Mouse (Mus musculus) kidney, adult 18-20 months (tissue): ENCODE measurements around the gene Gnaq.
A peak's percentile ranks its signal among the peaks of the same experiment; 100 is the strongest.
"Not testable (repeated sequence)": the region's sequence is repeated elsewhere in the genome, so short reads cannot be mapped to it uniquely, and the experiment has no call there.

Experiments
- DNase-seq: peaks from one replicate; pipeline ENCODE4 v3.0.0; 2021

Gnaq gene

GRCm38 (mm10) chr19:16149094-16149493 is 16.5 kb downstream of the Gnaq start:
- no peak for DNase-seq

- DNase-seq: no peak
Observed at GRCm38 (mm10) chr19:16150328-16150727, 17.7 kb downstream of the Gnaq start.

- no peak for DNase-seq
Observed at GRCm38 (mm10) chr19:16153851-16154250, 21.2 kb downstream of the Gnaq start.

DNA sequence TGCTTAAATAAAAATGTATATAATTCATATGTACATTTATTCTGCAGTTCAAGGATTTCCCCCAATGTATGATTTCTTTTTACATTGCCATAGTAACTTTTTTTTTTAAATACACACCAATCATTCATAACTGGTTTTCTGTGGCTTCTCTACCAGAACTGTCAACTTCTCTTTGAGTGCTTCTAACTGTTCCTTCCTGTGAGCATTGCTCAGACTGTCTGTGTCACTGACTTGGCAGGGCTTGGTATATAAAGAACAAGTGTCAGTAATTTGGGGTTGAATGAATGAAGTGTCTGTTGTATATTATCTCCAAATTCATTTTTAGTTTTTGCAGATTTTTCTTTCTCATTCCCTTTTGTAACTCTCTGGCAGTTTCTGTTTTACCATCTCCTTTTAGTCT is 21.8 kb downstream of the Gnaq start:
- no peak for DNase-seq

- DNase-seq: no peak
Observed at GRCm38 (mm10) chr19:16157120-16157519, 24.5 kb downstream of the Gnaq start.

- DNase-seq: no peak
Observed at GRCm38 (mm10) chr19:16160759-16161158, 28.1 kb downstream of the Gnaq start.

- DNase-seq: no peak
Observed at GRCm38 (mm10) chr19:16161222-16161621, 28.6 kb downstream of the Gnaq start.

DNA sequence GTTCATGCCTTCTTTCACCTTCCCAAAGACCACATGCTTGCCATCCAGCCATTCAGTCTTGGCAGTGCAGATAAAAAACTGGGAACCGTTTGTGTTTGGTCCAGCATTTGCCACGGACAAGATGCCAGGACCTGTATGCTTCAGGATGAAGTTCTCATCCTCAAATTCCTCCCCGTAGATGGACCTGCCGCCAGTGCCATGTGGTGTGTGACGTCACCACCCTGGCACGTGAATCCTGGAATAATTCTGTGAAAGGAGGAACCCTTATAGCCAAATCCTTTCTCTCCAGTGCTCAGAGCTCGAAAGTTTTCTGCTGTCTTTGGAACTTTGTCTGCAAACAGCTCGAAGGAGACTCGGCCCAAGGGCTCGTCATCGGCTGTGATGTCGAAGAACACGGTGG is 31.8 kb downstream of the Gnaq start:
- DNase-seq: not testable (repeated sequence)

DNA sequence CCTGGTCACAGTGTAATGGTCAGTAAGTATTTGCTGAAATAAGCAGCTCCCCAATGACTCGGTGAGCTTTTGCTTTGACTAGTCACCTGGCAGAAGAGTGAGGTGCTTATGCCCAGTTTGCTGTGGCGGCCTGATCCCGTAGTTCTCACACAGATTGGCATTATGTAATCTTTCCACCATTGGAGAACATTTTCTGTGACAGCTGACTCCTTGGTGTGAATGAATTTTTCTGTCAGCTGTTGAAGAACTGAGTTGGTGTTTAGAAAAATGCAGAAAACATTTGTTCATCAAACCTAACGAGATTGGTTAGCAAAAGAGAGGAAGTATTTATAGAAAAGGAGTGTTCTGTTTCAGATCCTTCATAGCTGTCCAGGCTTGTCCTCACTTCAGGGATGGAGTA is 34.6 kb downstream of the Gnaq start:
- DNase-seq: no peak

DNA sequence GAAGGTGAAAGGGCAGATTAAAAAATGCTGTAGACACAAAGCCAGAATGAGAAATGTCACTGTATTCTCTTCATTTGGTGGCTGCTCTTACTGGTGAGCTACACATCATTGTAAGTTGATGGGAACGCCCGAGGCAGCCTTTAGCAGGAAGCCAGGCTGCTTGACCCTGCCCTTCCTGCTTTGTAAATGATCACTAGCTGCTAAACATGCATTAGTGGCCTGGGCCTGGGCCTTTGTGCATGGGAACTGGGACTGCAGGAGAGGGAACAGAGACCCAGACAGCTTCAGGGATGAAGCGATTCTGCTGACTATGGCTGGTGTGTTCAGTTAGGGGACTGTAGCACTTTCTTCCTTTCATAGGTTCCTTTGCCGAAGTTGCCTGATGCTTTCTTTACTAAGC is 35.6 kb downstream of the Gnaq start:
- peak; percentile 38 for DNase-seq

GRCm38 (mm10) chr19:16168653-16169198 is 36.1 kb downstream of the Gnaq start:
- DNase-seq: peak; percentile 42

DNA sequence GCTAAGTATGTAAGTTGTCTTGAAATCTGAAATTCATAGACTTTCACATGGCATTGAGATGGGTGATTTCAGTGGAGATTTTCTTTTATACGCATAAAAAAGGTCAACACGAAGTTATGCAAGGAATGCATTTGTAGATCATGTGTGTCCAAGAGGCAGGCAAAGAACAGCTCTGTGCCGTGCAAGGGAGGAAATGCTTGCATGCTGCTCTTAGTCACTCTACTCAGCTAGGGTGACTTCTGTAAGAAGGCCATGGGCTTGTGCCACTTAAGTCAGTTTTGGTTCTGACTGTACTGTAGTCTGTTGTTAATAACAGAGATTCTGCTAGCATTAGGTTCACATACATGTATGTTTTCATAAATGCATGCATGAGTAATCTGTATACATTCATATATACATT is 38.1 kb downstream of the Gnaq start:
- DNase-seq: no peak

GRCm38 (mm10) chr19:16173721-16174120 is 41.1 kb downstream of the Gnaq start:
- no peak for DNase-seq

DNA sequence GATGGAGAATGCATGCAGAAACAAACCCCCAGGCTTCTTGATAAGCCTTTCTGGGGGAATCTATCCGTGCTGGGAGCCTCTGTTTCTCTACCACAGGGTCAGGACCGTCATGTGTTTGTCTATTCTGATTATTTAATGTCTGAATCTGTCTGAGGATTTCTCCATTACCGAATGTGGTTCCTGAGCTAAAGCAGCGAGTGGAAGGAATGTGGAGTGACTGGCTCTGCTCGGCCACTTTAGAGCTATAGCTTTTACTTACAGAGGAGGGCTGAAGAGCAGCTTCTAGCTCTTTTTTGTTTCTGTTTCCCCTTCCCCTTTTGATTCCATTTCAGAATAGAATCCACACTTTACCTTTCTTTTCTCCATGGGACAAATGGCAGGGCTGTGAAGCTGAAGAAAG is 43.8 kb downstream of the Gnaq start:
- DNase-seq: no peak

DNA sequence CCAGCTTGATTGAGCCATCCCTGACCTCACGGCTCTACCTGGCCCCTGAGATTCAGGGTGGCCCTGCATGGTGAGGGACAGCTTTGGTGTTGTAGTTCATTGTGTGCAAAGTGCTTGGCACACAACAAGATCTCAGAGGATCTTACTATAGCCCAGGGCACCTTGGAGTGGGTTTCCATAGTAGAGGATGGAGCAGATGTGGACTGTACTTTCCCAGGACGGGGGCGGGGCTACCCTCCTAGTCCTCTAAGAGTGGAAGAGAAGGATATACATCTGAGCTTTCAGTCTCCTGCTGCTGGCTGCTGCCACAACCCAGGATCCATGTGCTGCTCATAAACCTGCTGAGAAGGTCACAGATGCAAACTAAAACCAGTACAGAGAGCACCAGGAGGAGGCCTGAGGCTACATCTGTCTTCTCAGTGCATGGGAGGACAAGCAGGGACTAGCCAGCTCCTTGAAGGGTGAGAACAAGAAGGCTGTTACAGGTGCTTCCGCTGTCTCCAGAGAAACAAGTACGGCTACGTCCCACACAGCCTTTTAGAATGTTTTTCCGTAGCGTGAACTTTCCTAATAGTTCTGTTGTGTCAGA is 44.6 kb downstream of the Gnaq start:
- DNase-seq: no peak

DNA sequence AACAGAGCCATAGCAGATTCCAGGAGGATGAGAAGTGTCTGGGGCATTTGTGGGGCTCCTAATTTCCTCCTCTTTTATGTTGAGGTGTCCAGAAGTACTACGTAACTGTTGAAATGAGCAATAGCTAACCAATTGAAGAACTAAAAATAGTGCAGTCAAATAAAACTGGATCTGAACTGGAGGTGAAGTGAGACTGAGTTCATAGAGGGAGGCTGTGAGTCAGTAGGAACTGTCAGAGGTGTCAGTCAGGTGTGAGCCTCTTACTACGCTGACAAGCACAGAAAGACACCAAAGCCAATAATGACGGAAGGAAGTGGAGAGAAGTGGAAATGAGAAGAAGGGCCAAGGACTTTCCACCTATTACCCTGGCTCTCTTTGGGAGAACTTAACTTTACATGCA is 48.6 kb downstream of the Gnaq start:
- DNase-seq: no peak

GRCm38 (mm10) chr19:16181852-16182475 is 49.3 kb downstream of the Gnaq start:
- DNase-seq: no peak

GRCm38 (mm10) chr19:16183592-16184365 is 51.1 kb downstream of the Gnaq start:
- DNase-seq: no peak

DNA sequence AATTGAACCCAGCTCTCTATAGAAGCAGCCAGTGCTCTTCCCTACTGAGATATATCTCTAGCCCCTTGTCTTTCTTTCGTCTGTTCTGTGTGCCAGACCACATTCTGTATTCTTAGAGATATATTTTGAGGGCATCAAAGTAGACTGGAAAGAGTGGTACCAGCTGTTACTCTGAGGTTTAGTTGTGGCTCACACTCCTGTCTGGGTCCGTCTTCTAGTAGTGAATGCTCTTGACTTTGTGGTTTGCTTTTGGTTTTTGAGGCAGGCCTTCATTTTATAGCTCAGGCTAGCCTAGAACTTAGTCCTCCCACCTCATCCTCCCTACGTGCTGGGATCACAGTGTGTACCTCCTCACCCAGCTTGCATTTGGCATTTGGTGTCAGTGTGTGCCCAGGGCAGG is 54.4 kb downstream of the Gnaq start:
- DNase-seq: no peak

- DNase-seq: no peak
Observed at GRCm38 (mm10) chr19:16187952-16188351, 55.3 kb downstream of the Gnaq start.

- no peak for DNase-seq
Observed at GRCm38 (mm10) chr19:16189066-16189765, 56.6 kb downstream of the Gnaq start.

GRCm38 (mm10) chr19:16198162-16198561 is 65.5 kb downstream of the Gnaq start:
- DNase-seq: no peak

DNA sequence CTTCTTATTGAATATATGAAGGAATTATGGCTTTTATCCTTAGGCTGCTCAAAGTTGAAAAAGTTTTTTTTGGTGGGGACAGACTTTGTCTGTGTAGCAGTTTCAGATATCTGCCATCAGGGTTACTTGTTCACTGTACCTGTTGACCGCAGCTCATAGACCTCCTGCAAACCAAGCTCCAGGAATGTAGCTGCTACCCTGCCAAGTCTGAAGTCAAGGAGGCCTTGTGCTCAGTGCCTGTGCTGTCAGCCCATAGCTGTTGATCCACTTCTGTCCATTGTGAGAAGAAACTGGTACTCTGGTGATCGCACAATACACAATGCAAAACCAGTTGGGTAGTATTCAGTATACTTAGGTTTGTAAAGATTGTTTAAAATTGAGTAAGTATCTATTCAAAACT is 68.7 kb downstream of the Gnaq start:
- DNase-seq: no peak
